Mouse (Mus musculus) telencephalon, adult 2 months (tissue): ENCODE measurements around the gene AU022252.

Experiments
- DNase-seq: peaks from one replicate; pipeline ENCODE4 v3.0.0-alpha.2; 2011; ENCODE audit warnings: low read depth, low spot score

The AU022252 gene

GRCm38 (mm10) chr4:119244468-119245240, 12.1 kb upstream of the AU022252 start:
- DNase-seq: peak; percentile 86

GRCm38 (mm10) chr4:119242571-119242970, 10.1 kb upstream of the AU022252 start:
- no peak for DNase-seq

GRCm38 (mm10) chr4:119241664-119242063, 9.2 kb upstream of the AU022252 start:
- peak; percentile 69 for DNase-seq

GRCm38 (mm10) chr4:119239181-119239682, 6.7 kb upstream of the AU022252 start:
- DNase-seq: peak; percentile 70

- no peak for DNase-seq
These were observed 6.1 kb upstream of the AU022252 start for GRCm38 (mm10) chr4:119238661-119239060.

- no peak for DNase-seq
These were observed 1.8 kb upstream of the AU022252 start for GRCm38 (mm10) chr4:119234348-119234747.

GRCm38 (mm10) chr4:119233256-119233901, 867 bp upstream of the AU022252 start:
- DNase-seq: peak; percentile 58

GRCm38 (mm10) chr4:119226751-119227150, 5.8 kb downstream of the AU022252 start:
- no peak for DNase-seq

- no peak for DNase-seq
These were observed 6.8 kb downstream of the AU022252 start for GRCm38 (mm10) chr4:119225719-119226118.

GRCm38 (mm10) chr4:119224534-119224933, 8.0 kb downstream of the AU022252 start:
- no peak for DNase-seq

GRCm38 (mm10) chr4:119223696-119224095, 8.8 kb downstream of the AU022252 start:
- peak; percentile 27 for DNase-seq

- DNase-seq: no peak
These were observed 14.3 kb downstream of the AU022252 start, which contains the start of gene Tmem269 for GRCm38 (mm10) chr4:119218169-119218568. TSS of gene Tmem269 (minus strand) at chr4:119218217.

GRCm38 (mm10) chr4:119216667-119217066, 15.8 kb downstream of the AU022252 start:
- no peak for DNase-seq

GRCm38 (mm10) chr4:119204672-119205071, 27.8 kb downstream of the AU022252 start:
- peak; percentile 29 for DNase-seq

GRCm38 (mm10) chr4:119198105-119198504, 34.4 kb downstream of the AU022252 start:
- no peak for DNase-seq

- no peak for DNase-seq
These were observed 36.8 kb downstream of the AU022252 start for GRCm38 (mm10) chr4:119195582-119196320.

GRCm38 (mm10) chr4:119194909-119195581, 37.5 kb downstream of the AU022252 start, which contains the start of gene Svbp:
TSS of gene Svbp (plus strand) at chr4:119195306.
- no peak for DNase-seq

GRCm38 (mm10) chr4:119192757-119193156, 39.8 kb downstream of the AU022252 start:
- DNase-seq: no peak

GRCm38 (mm10) chr4:119191273-119191672, 41.2 kb downstream of the AU022252 start:
- DNase-seq: no peak

GRCm38 (mm10) chr4:119190618-119191017, 41.9 kb downstream of the AU022252 start:
- DNase-seq: no peak

- no peak for DNase-seq
These were observed 42.6 kb downstream of the AU022252 start, which contains the start of gene Ermap for GRCm38 (mm10) chr4:119189864-119190263. TSS of gene Ermap (minus strand) at chr4:119190011.
